Mouse (Mus musculus): ENCODE results near the gene Brwd1. TPM values are rescaled to one million over a fixed set of nuclear protein-coding genes. Genes with fewer than 3 reads are reported as not detected.
A peak's percentile ranks its signal among the peaks of the same experiment; 100 is the strongest.
"Not testable (repeated sequence)": the region's sequence is repeated elsewhere in the genome, so short reads cannot be mapped to it uniquely, and the experiment has no call there.

Gene Brwd1
- total RNA-seq, 2 experiments from 2014 or later = 138 to 140 TPM

- no peak for DNase-seq
These were observed 1.8 kb downstream of the Brwd1 start for GRCm38 (mm10) chr16:96080524-96080923.

GRCm38 (mm10) chr16:96068364-96068763 lies 14.0 kb downstream of the Brwd1 start:
- no peak for DNase-seq

- no peak for DNase-seq
These were observed 16.2 kb downstream of the Brwd1 start for GRCm38 (mm10) chr16:96066174-96066573.

GRCm38 (mm10) chr16:96064649-96065048 lies 17.7 kb downstream of the Brwd1 start:
- DNase-seq = no peak

GRCm38 (mm10) chr16:96044096-96044495 lies 38.2 kb downstream of the Brwd1 start:
- DNase-seq = no peak

- DNase-seq = no peak
These were observed 41.6 kb downstream of the Brwd1 start for GRCm38 (mm10) chr16:96040691-96041090.

GRCm38 (mm10) chr16:96039538-96039937 lies 42.8 kb downstream of the Brwd1 start:
- no peak for DNase-seq

- DNase-seq = no peak
These were observed 47.9 kb downstream of the Brwd1 start for GRCm38 (mm10) chr16:96034473-96034872.

- no peak for DNase-seq
These were observed 49.8 kb downstream of the Brwd1 start for GRCm38 (mm10) chr16:96032368-96033043.

- DNase-seq = no peak
These were observed 51.7 kb downstream of the Brwd1 start for GRCm38 (mm10) chr16:96030476-96031102.

- no peak for DNase-seq
These were observed 56.1 kb downstream of the Brwd1 start for GRCm38 (mm10) chr16:96026256-96026655.

- DNase-seq = no peak
These were observed 57.1 kb downstream of the Brwd1 start for GRCm38 (mm10) chr16:96025244-96025643.

GRCm38 (mm10) chr16:96021045-96021444 lies 61.3 kb downstream of the Brwd1 start:
- DNase-seq = no peak

- not testable (repeated sequence) for DNase-seq
These were observed 73.2 kb downstream of the Brwd1 start for GRCm38 (mm10) chr16:96009124-96009523.

GRCm38 (mm10) chr16:96004278-96004677 lies 78.0 kb downstream of the Brwd1 start:
- DNase-seq = not testable (repeated sequence)

GRCm38 (mm10) chr16:95999291-95999690 lies 83.0 kb downstream of the Brwd1 start:
- no peak for DNase-seq

GRCm38 (mm10) chr16:95996156-95996555 lies 86.2 kb downstream of the Brwd1 start:
- no peak for DNase-seq

GRCm38 (mm10) chr16:95994576-95994975 lies 87.8 kb downstream of the Brwd1 start:
- DNase-seq = peak; percentile 27 to 30

GRCm38 (mm10) chr16:95992596-95992995 lies 89.7 kb downstream of the Brwd1 start:
- DNase-seq = no peak

- DNase-seq = no peak
These were observed 91.0 kb downstream of the Brwd1 start for GRCm38 (mm10) chr16:95991122-95991900.

GRCm38 (mm10) chr16:95990462-95991121 lies 91.7 kb downstream of the Brwd1 start, which contains the start of gene Psmg1:
Psmg1 (minus strand) TSS chr16:95990960.
- DNase-seq = peak; percentile 96

- no peak for DNase-seq
These were observed 97.4 kb downstream of the Brwd1 start for GRCm38 (mm10) chr16:95984911-95985310.

GRCm38 (mm10) chr16:95983601-95984000 lies 98.7 kb downstream of the Brwd1 start:
- DNase-seq = no peak

All from layer of hippocampus, postnatal 36 days (tissue).